Mouse (Mus musculus): ENCODE measurements around the gene Slc47a2.

- no peak for TF ChIP-seq CTCF (IDR thresholded peaks at IDR 0.05; ENCODE audit: low read depth, low read length)
- no peak for TF ChIP-seq GATA1 (IDR thresholded peaks at IDR 0.05; ENCODE audit: borderline replicate concordance, low read length)
- no peak for TF ChIP-seq TAL1 (conservative IDR thresholded peaks at IDR 0.05; ENCODE audit: low read depth, low read length)
- no peak for TF ChIP-seq POLR2AphosphoS5 (IDR thresholded peaks at IDR 0.05; ENCODE audit: insufficient replicate concordance, low read depth, low read length)
- no peak for TF ChIP-seq GATA2 (IDR thresholded peaks at IDR 0.05; ENCODE audit: borderline replicate concordance, low read depth, low read length)
Measured at GRCm38 (mm10) chr11:61294431-61294830, 48.2 kb downstream of the Slc47a2 start.

Measured in G1E (cell line).